In the genomic region with DNA sequence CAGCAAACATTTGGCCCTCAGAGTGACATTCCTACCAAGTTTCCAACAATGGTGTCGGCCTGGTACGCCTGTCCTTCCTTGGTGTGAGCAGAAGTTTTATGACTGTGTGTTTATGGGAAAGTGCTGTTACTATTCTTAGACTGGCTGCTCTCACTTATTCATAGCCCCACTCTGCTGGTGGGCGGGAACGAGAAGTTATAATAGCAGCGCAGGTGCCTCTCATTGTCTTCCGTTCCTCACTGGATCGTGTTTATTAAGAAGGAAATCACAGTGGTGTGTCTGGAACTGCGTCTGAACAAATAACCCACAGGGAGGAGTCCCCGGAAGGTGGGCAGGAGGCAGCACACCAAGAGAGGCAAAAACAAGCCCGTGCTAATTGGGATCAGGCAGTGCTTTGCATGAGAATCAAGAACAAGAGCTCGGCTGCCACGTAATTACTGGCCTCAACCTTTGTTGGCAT, we compare ENCODE assay signal across 10 mouse cellular contexts.
DNase-seq lines count a peak whose midpoint lies in the region; ATAC-seq and TF ChIP-seq lines count a peak whose summit lies in the region.
"Had no signal": no experiment of that assay in that cellular context is flagged by ENCODE, and none has a peak within 500 bp of the region (broad histone marks: within the 10 kb centered on the region; RNA-seq: fewer than 3 reads in every experiment).

No protein-coding gene starts in this region.

- H3K9me3 ChIP-seq in midbrain, postnatal 0 days (ENCODE audit: low read length): no peaks in the 10 kb centered on the region
- H3K9me3 ChIP-seq in midbrain, embryonic 11.5 days (ENCODE audit: control insufficient read depth, low read length): no peaks in the 10 kb centered on the region; the same call in 1 of the 2 replicates
- H3K9me3 ChIP-seq in forebrain, embryonic 12.5 days: peaks cover 2% of the 10 kb centered on the region; the same call in 1 of the 2 replicates
- H3K9me3 ChIP-seq: hindbrain, embryonic 15.5 days; neural tube, embryonic 13.5 days had no signal

- no peak overlapping the region for H3K9ac ChIP-seq in midbrain, postnatal 0 days (replicated peaks; ENCODE audit: low read length, poor library complexity, severe bottlenecking)
- no peak overlapping the region for H3K9ac ChIP-seq in midbrain, embryonic 11.5 days (ENCODE audit: low read length)
- no peak overlapping the region for H3K9ac ChIP-seq in forebrain, embryonic 12.5 days
- H3K9ac ChIP-seq: hindbrain, embryonic 15.5 days; liver, embryonic 14.5 days; neural tube, embryonic 13.5 days had no signal

- no peaks in the 10 kb centered on the region for H3K4me1 ChIP-seq in midbrain, postnatal 0 days (ENCODE audit: insufficient read depth, low read length)
- H3K4me1 ChIP-seq in midbrain, embryonic 11.5 days (ENCODE audit: control insufficient read depth, insufficient read depth, low read length): no peaks in the 10 kb centered on the region
- H3K4me1 ChIP-seq in forebrain, embryonic 12.5 days: peaks cover 10% of the 10 kb centered on the region

- DNase-seq in midbrain, postnatal 0 days (ENCODE audit: low spot score): peak; percentile 11
- no peak for DNase-seq in midbrain, embryonic 11.5 days (ENCODE audit: low spot score, missing footprints)
- DNase-seq in heart, postnatal 10 days: peak; percentile 37 to 44
- peak; percentile 24 for DNase-seq in thymus, postnatal 14 days
- no peak for DNase-seq in layer of hippocampus, adult 2 months (ENCODE audit: low spot score in 2 of 2)
- DNase-seq in adrenal gland, adult 2 months: no peak

- H3K27me3 ChIP-seq in midbrain, postnatal 0 days (ENCODE audit: insufficient read depth, low read length): no peaks in the 10 kb centered on the region
- H3K27me3 ChIP-seq in midbrain, embryonic 11.5 days (ENCODE audit: control insufficient read depth, insufficient read depth, low read length): no peaks in the 10 kb centered on the region
- H3K27me3 ChIP-seq in forebrain, embryonic 12.5 days: peaks cover 21% of the 10 kb centered on the region
- H3K27me3 ChIP-seq: hindbrain, embryonic 15.5 days had no signal

- intact Hi-C loops in heart, postnatal 10 days (cut with DNase I): loop anchor here (5.0 kb wide), 1 partner anchor 521 kb away; no protein-coding TSS in a partner anchor

- no peak for TF ChIP-seq CTCF in midbrain, postnatal 0 days (IDR thresholded peaks at IDR 0.05)
- TF ChIP-seq CTCF in layer of hippocampus, adult 2 months (conservative IDR thresholded peaks at IDR 0.05): no peak

- H3K27ac ChIP-seq in midbrain, postnatal 0 days (ENCODE audit: low read depth, low read length): no peak overlapping the region
- no peak overlapping the region for H3K27ac ChIP-seq in midbrain, embryonic 11.5 days (ENCODE audit: low read depth, low read length)
- no peak overlapping the region for H3K27ac ChIP-seq in forebrain, embryonic 12.5 days
- H3K27ac ChIP-seq in layer of hippocampus, adult 2 months: no peak overlapping the region
- H3K27ac ChIP-seq: hindbrain, embryonic 15.5 days; liver, embryonic 14.5 days; neural tube, embryonic 13.5 days had no signal

- 38% methylated on average over 12 of the region's 12 CpGs for WGBS in midbrain, postnatal 0 days
- 46% methylated on average over 12 of the region's 12 CpGs for WGBS in midbrain, embryonic 11.5 days
- 13% methylated on average over 12 of the region's 12 CpGs for WGBS in forebrain, embryonic 12.5 days

- no peaks in the 10 kb centered on the region for H3K36me3 ChIP-seq in midbrain, postnatal 0 days (ENCODE audit: insufficient read depth, low read length)
- no peaks in the 10 kb centered on the region for H3K36me3 ChIP-seq in midbrain, embryonic 11.5 days (ENCODE audit: control insufficient read depth, insufficient read depth, low read length)
- H3K36me3 ChIP-seq in forebrain, embryonic 12.5 days (replicated peaks): no peaks in the 10 kb centered on the region
- H3K36me3 ChIP-seq: hindbrain, embryonic 15.5 days; neural tube, embryonic 13.5 days had no signal

- no peak overlapping the region for H3K4me3 ChIP-seq in midbrain, postnatal 0 days (ENCODE audit: low read depth, low read length)
- no peak overlapping the region for H3K4me3 ChIP-seq in midbrain, embryonic 11.5 days (ENCODE audit: low read depth, low read length)
- no peak overlapping the region for H3K4me3 ChIP-seq in forebrain, embryonic 12.5 days (replicated peaks)
- H3K4me3 ChIP-seq in layer of hippocampus, adult 2 months: no peak overlapping the region
- H3K4me3 ChIP-seq: hindbrain, embryonic 15.5 days; neural tube, embryonic 13.5 days had no signal

- H3K4me2 ChIP-seq in midbrain, postnatal 0 days (ENCODE audit: low read depth, low read length, poor library complexity, severe bottlenecking): no peak overlapping the region
- no peak overlapping the region for H3K4me2 ChIP-seq in midbrain, embryonic 11.5 days
- peak overlapping the region; percentile 19 for H3K4me2 ChIP-seq in forebrain, embryonic 12.5 days
- H3K4me2 ChIP-seq: hindbrain, embryonic 15.5 days; neural tube, embryonic 13.5 days had no signal

- no peak for ATAC-seq in midbrain, postnatal 0 days (ENCODE audit: low FRiP score)
- ATAC-seq in midbrain, embryonic 11.5 days (ENCODE audit: low FRiP score): no peak
- ATAC-seq in forebrain, embryonic 12.5 days (ENCODE audit: low FRiP score): peak; percentile 49; the same call in 1 of the 2 replicates

Comparison
In these comparisons a context has a peak if more than half of its experiments do, and no peak if none do; other contexts are left out.
1. DNase-seq: peak in midbrain, postnatal 0 days (single experiment), heart, postnatal 10 days (2 of 2) and thymus, postnatal 14 days (single experiment); none in midbrain, embryonic 11.5 days (single experiment), layer of hippocampus, adult 2 months (0 of 2) and adrenal gland, adult 2 months (single experiment).